Mouse (Mus musculus): ENCODE data around the gene Gdap1l1. TPM values are rescaled to one million over a fixed set of nuclear protein-coding genes. Genes with fewer than 3 reads are reported as not detected.
A peak's percentile ranks its signal among the peaks of the same experiment; 100 is the strongest.

The Gdap1l1 gene
- 0.43 TPM for polyA plus RNA-seq (2012; fragmentation: generic; extraction: Trizol)

DNA sequence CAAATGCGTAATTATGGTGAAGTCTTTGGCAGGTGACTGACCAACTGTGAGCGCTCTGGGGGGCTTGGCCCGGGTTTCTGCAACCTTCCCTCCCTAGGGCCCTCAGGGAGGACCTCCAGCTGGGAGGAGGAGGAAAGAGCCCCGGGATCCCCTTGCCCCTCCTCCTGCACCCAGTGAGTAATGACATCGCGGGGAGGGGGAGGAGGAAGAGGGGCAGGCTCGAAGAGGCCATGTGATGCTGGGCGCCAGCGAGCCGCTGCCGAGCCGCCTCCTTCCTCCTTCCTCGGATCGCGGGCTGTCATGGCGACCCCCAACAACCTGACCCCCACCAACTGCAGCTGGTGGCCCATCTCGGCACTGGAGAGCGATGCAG, at the start of gene Gdap1l1:
TSS of gene Gdap1l1 (plus strand) at position 231 of the 373 bp plus-strand sequence.
- TF ChIP-seq TCF12 (IDR thresholded peaks at IDR 0.05; ENCODE audit: insufficient read depth, poor library complexity, severe bottlenecking): no peak
- no peak for TF ChIP-seq REST (IDR thresholded peaks at IDR 0.05; ENCODE audit: insufficient read depth, insufficient read length)
- TF ChIP-seq MYOD1 (IDR thresholded peaks at IDR 0.05; ENCODE audit: control insufficient read depth in 1 of 3, insufficient read length in 2 of 3, low read depth in 2 of 3): no peak
- no peak for TF ChIP-seq MYOG (IDR thresholded peaks at IDR 0.05; ENCODE audit: control insufficient read depth in 1 of 3, insufficient read depth in 1 of 3, insufficient read length in 2 of 3, low read depth in 2 of 3)
- no peak for TF ChIP-seq SRF (IDR thresholded peaks at IDR 0.05; ENCODE audit: control insufficient read depth, insufficient read length, low read depth)
- TF ChIP-seq E2F4 (IDR thresholded peaks at IDR 0.05; ENCODE audit: insufficient read depth): no peak
- no peak for TF ChIP-seq USF1 (IDR thresholded peaks at IDR 0.05; ENCODE audit: low read depth)
- H3K4me2 ChIP-seq (ENCODE audit: low read depth): no peak within 1 kb of the TSS
- no peak within 1 kb of the TSS for H3ac ChIP-seq (ENCODE audit: control insufficient read depth, insufficient read length)
- no peaks in the 10 kb centered on the region for H3K79me2 ChIP-seq (ENCODE audit: control insufficient read depth, insufficient read depth)
- no peak within 1 kb of the TSS for H3K4me3 ChIP-seq
- H3K36me3 ChIP-seq (ENCODE audit: control insufficient read depth, insufficient read depth): no peaks in the 10 kb centered on the region
- H3K27me3 ChIP-seq (ENCODE audit: control insufficient read depth, insufficient read depth, insufficient read length): peaks cover 22% of the 10 kb centered on the region

DNA sequence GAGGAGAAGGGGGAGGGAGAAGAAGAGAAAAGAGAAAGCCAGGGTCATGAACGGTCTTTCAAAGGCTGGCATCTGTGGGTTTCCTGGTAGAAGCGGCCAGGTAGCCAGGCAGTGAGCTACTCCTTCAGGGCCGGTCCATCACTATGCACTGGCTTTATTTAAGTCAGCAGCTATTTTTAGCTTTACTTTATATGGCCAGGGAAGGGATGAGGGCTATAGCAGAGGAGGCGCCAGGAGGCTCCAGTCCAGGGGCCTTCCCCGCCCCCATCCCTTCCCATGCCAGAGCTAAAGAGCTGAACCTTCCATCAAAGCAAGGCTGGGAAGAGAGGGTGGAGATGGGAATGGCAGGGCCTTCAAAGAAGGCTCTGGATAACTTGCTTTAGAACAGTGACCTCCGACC, 45.8 kb upstream of the Gdap1l1 start:
- peaks cover 97% of the 10 kb centered on the region for H3K79me2 ChIP-seq (ENCODE audit: control insufficient read depth, insufficient read depth)
- no peak overlapping the region for H3ac ChIP-seq (ENCODE audit: control insufficient read depth, insufficient read length)
- peak overlapping the region; percentile 89 for H3K4me3 ChIP-seq
- H3K27me3 ChIP-seq (ENCODE audit: control insufficient read depth, insufficient read depth, insufficient read length): no peaks in the 10 kb centered on the region
- H3K36me3 ChIP-seq (ENCODE audit: control insufficient read depth, insufficient read depth): peaks cover 5% of the 10 kb centered on the region
- peak overlapping the region; percentile 77 for H3K4me2 ChIP-seq (ENCODE audit: low read depth)
- TF ChIP-seq MYOG (IDR thresholded peaks at IDR 0.05; ENCODE audit: control insufficient read depth in 1 of 3, insufficient read depth in 1 of 3, insufficient read length in 2 of 3, low read depth in 2 of 3): no peak
- peak; percentile 82 for TF ChIP-seq SRF (IDR thresholded peaks at IDR 0.05; ENCODE audit: control insufficient read depth, insufficient read length, low read depth)
- peak; percentile 35 for TF ChIP-seq POLR2AphosphoS2 (IDR thresholded peaks at IDR 0.05; ENCODE audit: insufficient read length, low read depth)

DNA sequence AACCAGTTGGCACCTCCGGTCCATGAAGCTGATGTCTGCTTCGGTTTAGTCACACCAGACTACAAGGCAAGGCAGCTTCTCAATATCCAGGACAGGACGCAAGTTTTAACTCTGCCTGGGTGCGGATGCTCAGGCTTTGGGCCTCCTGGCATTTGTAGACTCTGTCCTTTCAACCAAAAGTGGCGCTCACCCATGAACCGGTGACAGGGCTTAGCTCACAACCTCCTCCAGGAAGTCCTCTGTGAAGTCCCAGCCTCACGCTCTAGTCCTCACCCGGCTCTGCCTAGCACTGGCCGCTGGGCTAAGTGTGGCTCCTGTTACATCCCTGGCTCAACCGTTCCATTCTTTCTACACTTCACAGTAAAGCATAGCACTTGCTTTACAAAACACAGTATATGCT, 45.0 kb upstream of the Gdap1l1 start:
- Histone ChIP-seq H3K27me3 (ENCODE audit: control insufficient read depth, insufficient read depth, insufficient read length) (no peaks in the 10 kb centered on the region), H3K36me3 (ENCODE audit: control insufficient read depth, insufficient read depth) (peaks cover 5% of the 10 kb centered on the region), H3K79me2 (ENCODE audit: control insufficient read depth, insufficient read depth) (peaks cover 94% of the 10 kb centered on the region), H3K4me2 (ENCODE audit: low read depth) (peak overlapping the region; percentile 77), H3K4me3 (peak overlapping the region; percentile 89), H3ac (ENCODE audit: control insufficient read depth, insufficient read length) (no peak overlapping the region)
- TF ChIP-seq CEBPB (IDR thresholded peaks at IDR 0.05; ENCODE audit: insufficient read depth, poor library complexity, severe bottlenecking) (no peak), POLR2A (IDR thresholded peaks at IDR 0.05; ENCODE audit: insufficient read length, low read depth) (peak; percentile 17), POLR2AphosphoS2 (IDR thresholded peaks at IDR 0.05; ENCODE audit: insufficient read length, low read depth) (peak; percentile 27), SRF (IDR thresholded peaks at IDR 0.05; ENCODE audit: control insufficient read depth, insufficient read length, low read depth) (no peak), MYOG (IDR thresholded peaks at IDR 0.05; ENCODE audit: control insufficient read depth in 1 of 3, insufficient read depth in 1 of 3, insufficient read length in 2 of 3, low read depth in 2 of 3) (no peak)

DNA sequence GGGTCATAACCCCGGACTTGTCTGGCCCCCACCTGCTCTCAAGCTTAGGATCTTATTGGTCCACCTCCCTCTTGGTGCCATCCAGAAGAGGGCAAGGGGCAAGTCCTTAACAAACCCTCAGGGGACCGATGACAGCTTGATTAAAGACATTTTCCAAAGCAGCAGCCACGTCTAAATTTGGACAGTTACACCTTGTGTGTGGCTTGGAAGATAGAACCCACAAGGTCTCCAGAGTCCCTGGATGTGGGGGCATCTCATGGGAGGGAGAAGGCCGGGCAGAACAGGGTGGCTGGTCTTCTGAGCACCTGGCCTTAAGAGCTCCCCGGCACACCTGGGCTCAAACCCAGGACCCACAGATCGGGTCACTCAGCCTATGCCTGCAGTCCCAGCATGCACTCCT, 44.3 kb upstream of the Gdap1l1 start:
- Histone ChIP-seq H3K79me2 (ENCODE audit: control insufficient read depth, insufficient read depth) (peaks cover 87% of the 10 kb centered on the region), H3K36me3 (ENCODE audit: control insufficient read depth, insufficient read depth) (peaks cover 4% of the 10 kb centered on the region), H3K27me3 (ENCODE audit: control insufficient read depth, insufficient read depth, insufficient read length) (no peaks in the 10 kb centered on the region), H3K4me3 (peak overlapping the region; percentile 89), H3K4me2 (ENCODE audit: low read depth) (peak overlapping the region; percentile 77), H3ac (ENCODE audit: control insufficient read depth, insufficient read length) (peak overlapping the region; percentile 28)
- TF ChIP-seq MAX (IDR thresholded peaks at IDR 0.05; ENCODE audit: low read depth) (no peak), MYOG (IDR thresholded peaks at IDR 0.05; ENCODE audit: control insufficient read depth in 1 of 3, insufficient read depth in 1 of 3, insufficient read length in 2 of 3, low read depth in 2 of 3) (peak in 1 of 3 experiments; percentile 7), POLR2A (IDR thresholded peaks at IDR 0.05; ENCODE audit: insufficient read length, low read depth) (no peak)

DNA sequence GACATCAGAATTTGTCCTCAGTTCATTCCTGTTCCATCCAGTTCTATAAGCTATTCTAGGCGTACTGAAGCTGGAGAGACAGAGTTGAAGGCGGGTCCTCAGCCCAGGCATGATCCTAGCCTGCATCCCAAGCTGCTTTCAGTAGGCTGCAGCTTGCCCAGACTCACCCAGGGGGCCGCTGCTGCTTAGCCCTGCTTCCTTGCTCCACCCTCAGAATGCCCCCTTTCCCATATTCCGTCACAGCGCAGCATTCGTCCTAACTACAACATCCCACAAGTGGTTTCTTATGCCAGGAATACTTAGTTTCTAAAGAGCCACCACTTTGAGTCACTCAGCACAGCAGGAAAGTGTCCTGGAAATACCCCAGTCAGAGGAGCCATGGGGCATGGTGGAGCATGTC, 43.3 kb upstream of the Gdap1l1 start:
- H3K79me2 ChIP-seq (ENCODE audit: control insufficient read depth, insufficient read depth): peaks cover 77% of the 10 kb centered on the region
- H3K4me2 ChIP-seq (ENCODE audit: low read depth): peak overlapping the region; percentile 77
- no peaks in the 10 kb centered on the region for H3K27me3 ChIP-seq (ENCODE audit: control insufficient read depth, insufficient read depth, insufficient read length)
- no peaks in the 10 kb centered on the region for H3K36me3 ChIP-seq (ENCODE audit: control insufficient read depth, insufficient read depth)
- no peak for TF ChIP-seq CEBPB (IDR thresholded peaks at IDR 0.05; ENCODE audit: insufficient read depth, poor library complexity, severe bottlenecking)
- peak; percentile 46 for TF ChIP-seq POLR2A (IDR thresholded peaks at IDR 0.05; ENCODE audit: insufficient read length, low read depth)
- TF ChIP-seq POLR2AphosphoS2 (IDR thresholded peaks at IDR 0.05; ENCODE audit: insufficient read length, low read depth): peak; percentile 41
- peak overlapping the region; percentile 89 for H3K4me3 ChIP-seq
- H3ac ChIP-seq (ENCODE audit: control insufficient read depth, insufficient read length): no peak overlapping the region

DNA sequence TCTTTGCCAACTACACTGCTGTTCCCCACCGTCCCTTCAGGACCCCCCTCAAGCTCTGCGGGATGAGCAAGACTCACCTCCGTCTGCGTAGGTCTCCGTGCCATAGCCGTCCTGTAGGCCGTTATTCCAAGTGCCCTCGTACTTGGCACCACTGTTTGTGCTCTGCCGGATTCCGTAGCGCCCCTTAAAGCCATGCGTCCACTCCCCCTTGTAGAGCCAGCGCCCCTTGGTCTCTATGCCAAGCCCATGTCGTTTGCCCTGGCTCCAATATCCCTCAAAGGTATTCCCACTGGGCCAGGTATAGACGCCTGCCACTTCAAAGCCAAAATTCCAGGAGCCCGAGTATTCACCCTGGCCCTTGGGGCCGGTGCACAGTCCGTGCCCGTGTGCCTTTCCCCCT, 41.2 kb upstream of the Gdap1l1 start:
- no peaks in the 10 kb centered on the region for H3K36me3 ChIP-seq (ENCODE audit: control insufficient read depth, insufficient read depth)
- H3K27me3 ChIP-seq (ENCODE audit: control insufficient read depth, insufficient read depth, insufficient read length): no peaks in the 10 kb centered on the region
- H3K79me2 ChIP-seq (ENCODE audit: control insufficient read depth, insufficient read depth): peaks cover 56% of the 10 kb centered on the region
- peak overlapping the region; percentile 89 for H3K4me3 ChIP-seq
- H3K4me2 ChIP-seq (ENCODE audit: low read depth): peak overlapping the region; percentile 77
- peak; percentile 50 for TF ChIP-seq POLR2AphosphoS2 (IDR thresholded peaks at IDR 0.05; ENCODE audit: insufficient read length, low read depth)
- no peak for TF ChIP-seq SRF (IDR thresholded peaks at IDR 0.05; ENCODE audit: control insufficient read depth, insufficient read length, low read depth)
- H3ac ChIP-seq (ENCODE audit: control insufficient read depth, insufficient read length): peak overlapping the region; percentile 21

All from myocyte (in vitro differentiated cells).